Mouse (Mus musculus) intestine, embryonic 15.5 days (tissue): ENCODE data around the gene Iyd. TPM values are rescaled to one million over a fixed set of nuclear protein-coding genes. Genes with fewer than 3 reads are reported as not detected.
"Not testable (repeated sequence)": the region's sequence is repeated elsewhere in the genome, so short reads cannot be mapped to it uniquely, and the experiment has no call there.

Experiments
- ATAC-seq: fragments of 200-750 bp; cut with Nextera tagmentation; 2 replicates; pipeline ENCODE4 v1.8.0; 2017; ENCODE audit warnings: moderate TSS enrichment, moderate library complexity
- H3K27ac ChIP-seq: fragments of 300-500 bp; sonication (generic); 2 replicates; pipeline ENCODE4 v1.5.1; 2015; ENCODE audit warnings: mild to moderate bottlenecking, inconsistent platforms
- H3K27me3 ChIP-seq: fragments of 300-500 bp; sonication (generic); replicated peaks from 2 replicates; pipeline ENCODE4 v1.6.1; 2015; ENCODE audit warnings: inconsistent platforms
- H3K36me3 ChIP-seq: fragments of 300-500 bp; sonication (generic); 2 replicates; pipeline ENCODE4 v1.6.1; 2015; ENCODE audit warnings: inconsistent platforms
- H3K4me1 ChIP-seq: fragments of 300-500 bp; sonication (generic); replicated peaks from 2 replicates; pipeline ENCODE4 v1.6.1; 2015; ENCODE audit warnings: inconsistent platforms
- H3K4me2 ChIP-seq: fragments of 300-500 bp; sonication (generic); replicated peaks from 2 replicates; pipeline ENCODE4 v1.6.1; 2015; ENCODE audit warnings: mild to moderate bottlenecking, inconsistent platforms
- H3K4me3 ChIP-seq: fragments of 300-500 bp; sonication (generic); replicated peaks from 2 replicates; pipeline ENCODE4 v1.5.1; 2015; ENCODE audit warnings: inconsistent platforms
- H3K9ac ChIP-seq: fragments of 300-500 bp; sonication (generic); 2 replicates; pipeline ENCODE4 v1.6.1; 2015; ENCODE audit warnings: inconsistent platforms
- H3K9me3 ChIP-seq: fragments of 300-500 bp; sonication (generic); 2 replicates; pipeline ENCODE4 v1.6.1; 2016; ENCODE audit warnings: inconsistent platforms
- WGBS: fragments of 180-500 bp; shearing (Covaris S2); methylation state at CpG from one replicate; pipeline ENCODE4 v1.1.7; 2015; 5-methylcytosine and 5-hydroxymethylcytosine counted together
- polyA plus RNA-seq: library from polyadenylated mRNA; unstranded; fragments of >200 nt; fragmentation: Nextera tagmentation; extraction: Ambion mirVana; gene quantifications from 2 replicates; pipeline ENCODE4 v1.2.1, GENCODE M21; 2015

Gene Iyd
- 4.4 and 5.5 TPM in 2 replicates for polyA plus RNA-seq

GRCm38 (mm10) chr10:3540003-3540827 is at the start of gene Iyd:
Gene Iyd (plus strand): TSS chr10:3540240.
- Histone ChIP-seq H3K4me2 (peak within 1 kb of the TSS; percentile 11; the same call in 1 of the 2 replicates), H3K4me1 (no peaks in the 10 kb centered on the region), H3K27ac (no peak within 1 kb of the TSS), H3K9ac (no peak within 1 kb of the TSS), H3K27me3 (no peaks in the 10 kb centered on the region), H3K36me3 (no peaks in the 10 kb centered on the region), H3K4me3 (no peak within 1 kb of the TSS), H3K9me3 (no peaks in the 10 kb centered on the region)
- WGBS, result 65% methylated on average over 16 of the region's 16 CpGs
- ATAC-seq, result peak; percentile 93

GRCm38 (mm10) chr10:3496791-3497190 is 43.2 kb upstream of the Iyd start:
- 82% methylated on average over 2 of the region's 2 CpGs for WGBS
- Histone ChIP-seq H3K27me3 (no peaks in the 10 kb centered on the region), H3K4me2 (no peak overlapping the region), H3K9me3 (no peaks in the 10 kb centered on the region), H3K4me1 (no peaks in the 10 kb centered on the region), H3K36me3 (no peaks in the 10 kb centered on the region), H3K9ac (no peak overlapping the region), H3K27ac (no peak overlapping the region), H3K4me3 (no peak overlapping the region)
- ATAC-seq, result no peak

GRCm38 (mm10) chr10:3500846-3501245 is 39.2 kb upstream of the Iyd start:
- not testable (repeated sequence) for H3K27ac ChIP-seq, H3K27me3 ChIP-seq, ATAC-seq, H3K9ac ChIP-seq, H3K4me2 ChIP-seq, H3K36me3 ChIP-seq, H3K9me3 ChIP-seq, H3K4me1 ChIP-seq, H3K4me3 ChIP-seq
- 73% methylated on average over 6 of the region's 6 CpGs for WGBS

- no peak overlapping the region for H3K9ac ChIP-seq
- H3K4me2 ChIP-seq, result no peak overlapping the region
- no peaks in the 10 kb centered on the region for H3K36me3 ChIP-seq
- 46% methylated on average over 8 of the region's 8 CpGs for WGBS
- H3K9me3 ChIP-seq, result no peaks in the 10 kb centered on the region
- H3K4me1 ChIP-seq, result 0 out of 2 replicates have a peak, but pooled peaks cover 6% of the 10 kb centered on the region
- no peaks in the 10 kb centered on the region for H3K27me3 ChIP-seq
- peak overlapping the region; percentile 14; the same call in 1 of the 2 replicates for H3K27ac ChIP-seq
- no peak overlapping the region for H3K4me3 ChIP-seq
- ATAC-seq, result peak; percentile 79
These were observed 32.4 kb upstream of the Iyd start for GRCm38 (mm10) chr10:3507484-3508221.

GRCm38 (mm10) chr10:3508222-3508588 is 31.8 kb upstream of the Iyd start:
- no peak overlapping the region for H3K9ac ChIP-seq
- H3K9me3 ChIP-seq, result no peaks in the 10 kb centered on the region
- no peak overlapping the region for H3K4me2 ChIP-seq
- peak; percentile 4; the same call in 1 of the 2 replicates for ATAC-seq
- H3K27ac ChIP-seq, result no peak overlapping the region
- H3K4me1 ChIP-seq, result 0 out of 2 replicates have a peak, but pooled peaks cover 6% of the 10 kb centered on the region
- WGBS, result 75% methylated on average over 2 of the region's 2 CpGs
- H3K27me3 ChIP-seq, result no peaks in the 10 kb centered on the region
- no peaks in the 10 kb centered on the region for H3K36me3 ChIP-seq
- H3K4me3 ChIP-seq, result no peak overlapping the region

GRCm38 (mm10) chr10:3508746-3509145 is 31.3 kb upstream of the Iyd start:
- 67% methylated on average over 2 of the region's 2 CpGs for WGBS
- Histone ChIP-seq H3K27ac (no peak overlapping the region), H3K9ac (no peak overlapping the region), H3K4me3 (no peak overlapping the region), H3K4me1 (0 out of 2 replicates have a peak, but pooled peaks cover 6% of the 10 kb centered on the region), H3K27me3 (no peaks in the 10 kb centered on the region), H3K36me3 (no peaks in the 10 kb centered on the region), H3K4me2 (no peak overlapping the region), H3K9me3 (no peaks in the 10 kb centered on the region)
- ATAC-seq, result no peak

- Histone ChIP-seq H3K36me3 (no peaks in the 10 kb centered on the region), H3K4me1 (0 out of 2 replicates have a peak, but pooled peaks cover 6% of the 10 kb centered on the region), H3K4me3 (no peak overlapping the region), H3K4me2 (no peak overlapping the region), H3K27ac (no peak overlapping the region), H3K9ac (no peak overlapping the region), H3K27me3 (no peaks in the 10 kb centered on the region), H3K9me3 (no peaks in the 10 kb centered on the region)
- 59% methylated on average over 7 of the region's 7 CpGs for WGBS
- ATAC-seq, result no peak
These were observed 30.3 kb upstream of the Iyd start for GRCm38 (mm10) chr10:3509663-3510277.

GRCm38 (mm10) chr10:3510486-3510885 is 29.6 kb upstream of the Iyd start:
- Histone ChIP-seq H3K4me2 (no peak overlapping the region), H3K27ac (no peak overlapping the region), H3K36me3 (no peaks in the 10 kb centered on the region), H3K4me3 (no peak overlapping the region), H3K4me1 (0 out of 2 replicates have a peak, but pooled peaks cover 6% of the 10 kb centered on the region), H3K9me3 (no peaks in the 10 kb centered on the region), H3K27me3 (no peaks in the 10 kb centered on the region), H3K9ac (no peak overlapping the region)
- 62% methylated on average over 3 of the region's 3 CpGs for WGBS
- ATAC-seq, result no peak

- Histone ChIP-seq H3K27ac (no peak overlapping the region), H3K9me3 (no peaks in the 10 kb centered on the region), H3K9ac (no peak overlapping the region), H3K27me3 (no peaks in the 10 kb centered on the region), H3K36me3 (no peaks in the 10 kb centered on the region), H3K4me2 (no peak overlapping the region), H3K4me3 (no peak overlapping the region), H3K4me1 (0 out of 2 replicates have a peak, but pooled peaks cover 6% of the 10 kb centered on the region)
- 61% methylated on average over 3 of the region's 3 CpGs for WGBS
- ATAC-seq, result no peak
These were observed 28.6 kb upstream of the Iyd start for GRCm38 (mm10) chr10:3511401-3511800.

GRCm38 (mm10) chr10:3512620-3513305 is 27.3 kb upstream of the Iyd start:
- Histone ChIP-seq H3K4me2 (no peak overlapping the region), H3K4me3 (no peak overlapping the region), H3K27ac (no peak overlapping the region), H3K4me1 (0 out of 2 replicates have a peak, but pooled peaks cover 6% of the 10 kb centered on the region), H3K9me3 (no peaks in the 10 kb centered on the region), H3K27me3 (no peaks in the 10 kb centered on the region), H3K36me3 (no peaks in the 10 kb centered on the region), H3K9ac (no peak overlapping the region)
- WGBS, result 73% methylated on average over 8 of the region's 8 CpGs
- peak; percentile 26; the same call in 1 of the 2 replicates for ATAC-seq

GRCm38 (mm10) chr10:3513947-3514346 is 26.1 kb upstream of the Iyd start:
- Histone ChIP-seq H3K4me2 (no peak overlapping the region), H3K27me3 (no peaks in the 10 kb centered on the region), H3K4me3 (no peak overlapping the region), H3K9me3 (no peaks in the 10 kb centered on the region), H3K36me3 (no peaks in the 10 kb centered on the region), H3K4me1 (0 out of 2 replicates have a peak, but pooled peaks cover 3% of the 10 kb centered on the region), H3K27ac (no peak overlapping the region), H3K9ac (no peak overlapping the region)
- WGBS, result 74% methylated on average over 6 of the region's 6 CpGs
- no peak for ATAC-seq
